Mouse (Mus musculus) heart, postnatal 0 days (tissue): ENCODE results near the gene 1600012H06Rik. TPM values are rescaled to one million over a fixed set of nuclear protein-coding genes. Genes with fewer than 3 reads are reported as not detected.
"Not testable (repeated sequence)": the region's sequence is repeated elsewhere in the genome, so short reads cannot be mapped to it uniquely, and the experiment has no call there.

ENCODE experiments used
- ATAC-seq: fragments of 200-750 bp; cut with Nextera tagmentation; 2 replicates; pipeline ENCODE4 v1.8.0; 2017; ENCODE audit warnings: low read depth, moderate number of reproducible peaks, moderate library complexity; ENCODE audit not compliant: insufficient read depth
- DNase-seq: peaks from one replicate; pipeline ENCODE4 v3.0.0-alpha.2; 2016; ENCODE audit warnings: low spot score
- H3K27ac ChIP-seq: fragments of 300-500 bp; sonication (generic); 2 replicates; pipeline ENCODE4 v1.5.1; 2014; ENCODE audit warnings: low read depth, mild to moderate bottlenecking
- H3K27me3 ChIP-seq: fragments of 300-500 bp; sonication (generic); 2 replicates; pipeline ENCODE4 v1.6.1; 2014; ENCODE audit warnings: low read length, mixed read lengths; ENCODE audit not compliant: control insufficient read depth, insufficient read depth
- H3K36me3 ChIP-seq: fragments of 300-500 bp; sonication (generic); replicated peaks from 2 replicates; pipeline ENCODE4 v1.6.1; 2014; ENCODE audit warnings: low read length, mixed read lengths; ENCODE audit not compliant: control insufficient read depth, insufficient read depth
- H3K4me1 ChIP-seq: fragments of 300-500 bp; sonication (generic); 2 replicates; pipeline ENCODE4 v1.6.1; 2014; ENCODE audit warnings: antibody characterized with exemption; ENCODE audit not compliant: control insufficient read depth, insufficient read depth
- H3K4me2 ChIP-seq: fragments of 300-500 bp; sonication (generic); 2 replicates; pipeline ENCODE4 v1.6.1; 2014; ENCODE audit warnings: low read depth, mild to moderate bottlenecking, low read length, moderate library complexity
- H3K4me3 ChIP-seq: fragments of 300-500 bp; sonication (generic); 2 replicates; pipeline ENCODE4 v1.5.1; 2014; ENCODE audit warnings: low read depth, low read length
- H3K9ac ChIP-seq: fragments of 300-500 bp; sonication (generic); replicated peaks from 2 replicates; pipeline ENCODE4 v1.6.1; 2014; ENCODE audit warnings: low read depth, low read length, mixed read lengths
- H3K9me3 ChIP-seq: fragments of 300-500 bp; sonication (generic); replicated peaks from 2 replicates; pipeline ENCODE4 v1.6.1; 2016; ENCODE audit warnings: low read length; ENCODE audit not compliant: control insufficient read depth
- CTCF ChIP-seq: IDR thresholded peaks from 2 replicates; pipeline ENCODE4 v1.5.1; 2016; ENCODE audit warnings: antibody characterized with exemption, control low read depth, low read depth
- EP300 ChIP-seq: IDR thresholded peaks from 2 replicates; pipeline ENCODE4 v1.6.1; 2016; ENCODE audit warnings: antibody characterized with exemption, low read depth
- WGBS: fragments of 180-500 bp; shearing (Covaris S2); extraction: QIAGEN DNeasy Blood & Tissue Kit; methylation state at CpG from one replicate; pipeline ENCODE4 v1.1.7; 2014; 5-methylcytosine and 5-hydroxymethylcytosine counted together
- polyA plus RNA-seq: library from polyadenylated mRNA; unstranded; fragments of >200 nt; fragmentation: Nextera tagmentation; extraction: Ambion mirVana; gene quantifications from 2 replicates; pipeline ENCODE4 v1.2.1, GENCODE M21; 2015
- total RNA-seq: library from RNA; depleted of rRNA; stranded (reverse); fragments of >200 nt; gene quantifications from 2 replicates; pipeline ENCODE4 v1.2.3, GENCODE M21; 2014; ENCODE audit warnings: low replicate concordance

1600012H06Rik gene
- total and polyA plus RNA-seq, 2 experiments from 2014 or later: 15.7 to 23.4 TPM

- Histone ChIP-seq H3K4me3 (no peak overlapping the region), H3K27me3 (0 out of 2 replicates have a peak, but pooled peaks cover 2% of the 10 kb centered on the region), H3K4me2 (no peak overlapping the region), H3K9ac (no peak overlapping the region), H3K9me3 (no peaks in the 10 kb centered on the region), H3K4me1 (no peaks in the 10 kb centered on the region), H3K36me3 (no peaks in the 10 kb centered on the region), H3K27ac (no peak overlapping the region)
- no peak for ATAC-seq
- WGBS: 68% methylated on average over 5 of the region's 5 CpGs
- no peak for DNase-seq
- no peak for TF ChIP-seq EP300
These were observed 14.4 kb upstream of the 1600012H06Rik start for GRCm38 (mm10) chr17:14928631-14929030.

- ATAC-seq (no peak), DNase-seq (no peak)
- H3K27me3 ChIP-seq: 0 out of 2 replicates have a peak, but pooled peaks cover 2% of the 10 kb centered on the region
- H3K36me3 ChIP-seq: no peaks in the 10 kb centered on the region
- WGBS: 65% methylated on average over 7 of the region's 7 CpGs
- no peak overlapping the region for H3K9ac ChIP-seq
- no peak overlapping the region for H3K27ac ChIP-seq
- H3K9me3 ChIP-seq: no peaks in the 10 kb centered on the region
- TF ChIP-seq CTCF (no peak), EP300 (no peak)
- H3K4me3 ChIP-seq: no peak overlapping the region
- no peaks in the 10 kb centered on the region for H3K4me1 ChIP-seq
- no peak overlapping the region for H3K4me2 ChIP-seq
These were observed 12.3 kb upstream of the 1600012H06Rik start for GRCm38 (mm10) chr17:14930697-14931096.

- TF ChIP-seq CTCF: no peak
- no peak for TF ChIP-seq EP300
- no peak for ATAC-seq
- H3K27me3 ChIP-seq: 0 out of 2 replicates have a peak, but pooled peaks cover 2% of the 10 kb centered on the region
- no peak overlapping the region for H3K27ac ChIP-seq
- H3K4me3 ChIP-seq: no peak overlapping the region
- no peaks in the 10 kb centered on the region for H3K9me3 ChIP-seq
- 70% methylated on average over 5 of the region's 5 CpGs for WGBS
- no peak overlapping the region for H3K4me2 ChIP-seq
- no peak overlapping the region for H3K9ac ChIP-seq
- DNase-seq: no peak
- peaks cover 4% of the 10 kb centered on the region; the same call in 1 of the 2 replicates for H3K4me1 ChIP-seq
- H3K36me3 ChIP-seq: no peaks in the 10 kb centered on the region
These were observed 11.5 kb upstream of the 1600012H06Rik start for GRCm38 (mm10) chr17:14931469-14931868.

GRCm38 (mm10) chr17:14935280-14935679, 7.7 kb upstream of the 1600012H06Rik start:
- not testable (repeated sequence) for DNase-seq, H3K4me2 ChIP-seq, H3K9ac ChIP-seq, H3K9me3 ChIP-seq, ATAC-seq, H3K27ac ChIP-seq, H3K4me3 ChIP-seq, H3K36me3 ChIP-seq, H3K4me1 ChIP-seq, H3K27me3 ChIP-seq
- 75% methylated on average over 12 of the region's 14 CpGs for WGBS

GRCm38 (mm10) chr17:14935841-14936605, 7.0 kb upstream of the 1600012H06Rik start:
- Histone ChIP-seq H3K4me2 (no peak overlapping the region), H3K4me1 (peaks cover 4% of the 10 kb centered on the region; the same call in 1 of the 2 replicates), H3K36me3 (no peaks in the 10 kb centered on the region), H3K27ac (0 out of 2 replicates have a peak overlapping the region, but pooled peaks have one; percentile 6), H3K9ac (no peak overlapping the region), H3K27me3 (no peaks in the 10 kb centered on the region), H3K9me3 (no peaks in the 10 kb centered on the region), H3K4me3 (no peak overlapping the region)
- WGBS: 58% methylated on average over 5 of the region's 5 CpGs
- DNase-seq (no peak), ATAC-seq (no peak; the same call in 1 of the 2 replicates)
- no peak for TF ChIP-seq EP300

GRCm38 (mm10) chr17:14942181-14942580, 803 bp upstream of the 1600012H06Rik start:
- ATAC-seq, DNase-seq, H3K9me3 ChIP-seq, H3K4me1 ChIP-seq, H3K27me3 ChIP-seq, H3K27ac ChIP-seq: not testable (repeated sequence)
- H3K36me3 ChIP-seq: peaks cover 10% of the 10 kb centered on the region
- H3K9ac ChIP-seq: peak overlapping the region; percentile 82; the same call in 1 of the 2 replicates
- peak overlapping the region; percentile 90 for H3K4me2 ChIP-seq
- WGBS: 66% methylated on average over 6 of the region's 6 CpGs
- peak overlapping the region; percentile 85 for H3K4me3 ChIP-seq
